In the genomic region with DNA sequence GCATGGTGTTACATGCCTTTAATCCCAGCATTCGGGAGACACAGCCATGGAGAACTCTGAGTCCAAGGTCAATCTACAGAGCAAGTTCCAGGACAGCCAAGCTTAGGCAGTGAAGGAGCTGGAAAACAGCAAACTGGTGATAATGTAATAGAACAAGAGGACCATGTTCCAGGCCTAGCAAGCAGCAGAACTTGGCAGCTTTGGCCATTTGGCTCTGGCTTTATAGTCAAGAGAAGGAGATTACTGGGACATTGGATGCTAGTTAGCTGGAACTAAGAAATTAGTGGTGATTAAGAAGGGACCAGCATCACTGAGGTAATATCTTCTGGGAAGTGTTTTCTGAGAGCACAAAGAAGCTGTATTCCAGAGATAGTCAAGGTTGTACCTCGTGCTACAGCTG, we compare ENCODE assay signal across 23 mouse cellular contexts. TPM values are rescaled to one million over a fixed set of nuclear protein-coding genes. Genes with fewer than 3 reads are reported as not detected.
DNase-seq lines count a peak whose midpoint lies in the region; ATAC-seq lines count a peak whose summit lies in the region.
"Had no signal": no experiment of that assay in that cellular context is flagged by ENCODE, and none has a peak within 500 bp of the region (broad histone marks: within the 10 kb centered on the region; RNA-seq: fewer than 3 reads in every experiment).

No protein-coding gene starts in this region.

- H3K9ac ChIP-seq in heart, embryonic 12.5 days = no peak overlapping the region
- H3K9ac ChIP-seq: embryonic facial prominence, embryonic 13.5 days; embryonic facial prominence, embryonic 15.5 days; forebrain, embryonic 12.5 days had no signal

- ATAC-seq in heart, embryonic 12.5 days (ENCODE audit: insufficient number of reproducible peaks, low FRiP score) = no peak
- ATAC-seq: forebrain, embryonic 14.5 days; forebrain, embryonic 16.5 days had no signal

- 74% methylated on average over 2 of the region's 2 CpGs for WGBS in heart, embryonic 10.5 days
- WGBS in heart, embryonic 12.5 days = 78% methylated on average over 2 of the region's 2 CpGs

- H3K27me3 ChIP-seq in heart, embryonic 10.5 days (ENCODE audit: insufficient read depth, poor library complexity, severe bottlenecking) = no peaks in the 10 kb centered on the region
- H3K27me3 ChIP-seq in heart, embryonic 12.5 days (replicated peaks) = no peaks in the 10 kb centered on the region
- H3K27me3 ChIP-seq: embryonic facial prominence, embryonic 13.5 days; embryonic facial prominence, embryonic 15.5 days; forebrain, embryonic 12.5 days had no signal

- DNase-seq in heart, adult 11 months = peak; percentile 92
- no peak for DNase-seq in heart, embryonic 10.5 days (ENCODE audit: low spot score)
- peak; percentile 28 for DNase-seq in heart, adult 8-10 months (ENCODE audit: low spot score)
- peak; percentile 11 to 20 for DNase-seq in heart, postnatal 10 days
- no peak for DNase-seq in heart, postnatal 4 days
- DNase-seq: adrenal gland, adult 2 months; adrenal gland, postnatal 14 days; adrenal gland, postnatal 36 days; cerebellum, adult 11 months; cerebellum, adult 18-20 months; cerebellum, adult 8-10 months; cerebellum, adult 9-11 months; cerebellum, postnatal 14 days; cerebellum, postnatal 36 days; embryo, embryonic 11 days had no signal

- no peak overlapping the region for H3K4me3 ChIP-seq in heart, embryonic 10.5 days
- H3K4me3 ChIP-seq in heart, embryonic 12.5 days = no peak overlapping the region
- H3K4me3 ChIP-seq: embryonic facial prominence, embryonic 13.5 days; embryonic facial prominence, embryonic 15.5 days; erythroblast, embryonic 14.5 days; forebrain, embryonic 10.5 days; forebrain, embryonic 12.5 days had no signal

- H3K4me2 ChIP-seq in heart, embryonic 12.5 days = no peak overlapping the region
- H3K4me2 ChIP-seq: embryonic facial prominence, embryonic 13.5 days; embryonic facial prominence, embryonic 15.5 days; forebrain, embryonic 12.5 days had no signal

- H3K27ac ChIP-seq in heart, embryonic 10.5 days = no peak overlapping the region
- no peak overlapping the region for H3K27ac ChIP-seq in heart, embryonic 12.5 days (ENCODE audit: poor library complexity, severe bottlenecking)
- H3K27ac ChIP-seq: embryonic facial prominence, embryonic 13.5 days; embryonic facial prominence, embryonic 15.5 days; forebrain, embryonic 10.5 days; forebrain, embryonic 12.5 days had no signal

- intact Hi-C loops in heart, postnatal 10 days (cut with DNase I) = no loop called here

- H3K9me3 ChIP-seq in heart, embryonic 10.5 days = no peaks in the 10 kb centered on the region
- peaks cover 6% of the 10 kb centered on the region; the same call in 1 of the 2 replicates for H3K9me3 ChIP-seq in heart, embryonic 12.5 days (replicated peaks)
- H3K9me3 ChIP-seq: embryonic facial prominence, embryonic 13.5 days; embryonic facial prominence, embryonic 15.5 days; forebrain, embryonic 10.5 days; forebrain, embryonic 12.5 days had no signal

- H3K4me1 ChIP-seq in heart, embryonic 10.5 days = no peaks in the 10 kb centered on the region
- H3K4me1 ChIP-seq in heart, embryonic 12.5 days (replicated peaks) = no peaks in the 10 kb centered on the region
- H3K4me1 ChIP-seq: embryonic facial prominence, embryonic 13.5 days; embryonic facial prominence, embryonic 15.5 days; forebrain, embryonic 12.5 days had no signal

- no peaks in the 10 kb centered on the region for H3K36me3 ChIP-seq in heart, embryonic 10.5 days
- no peaks in the 10 kb centered on the region for H3K36me3 ChIP-seq in heart, embryonic 12.5 days
- H3K36me3 ChIP-seq: embryonic facial prominence, embryonic 13.5 days; embryonic facial prominence, embryonic 15.5 days; forebrain, embryonic 10.5 days; forebrain, embryonic 12.5 days had no signal

RNA-seq across cellular contexts. Expression of a gene that starts 42.8 kb away (rescaled TPM):
- polyA plus RNA-seq in heart, embryonic 10.5 days (2016; fragmentation: Nextera tagmentation; extraction: Ambion mirVana) = 4.4 and 6.7 TPM in 2 replicates
- 10 to 100 TPM; 17.0 to 20.7 (median 20.0) TPM for total RNA-seq in heart, adult 8-10 months (2022)
- 5.2 and 5.5 TPM in 2 replicates for polyA plus RNA-seq in heart, embryonic 12.5 days (2016; fragmentation: Nextera tagmentation; extraction: Ambion mirVana)
- 10 to 100 TPM; 28.4 to 33.4 TPM for total RNA-seq in heart, postnatal 10 days (2021)
- total RNA-seq in heart, postnatal 4 days (2021) = 10 to 100 TPM; 27.9 to 28.2 TPM

Comparison
In these comparisons a context has a peak if more than half of its experiments do, and no peak if none do; other contexts are left out.
1. DNase-seq: peak in heart, adult 11 months (single experiment), heart, adult 8-10 months (single experiment) and heart, postnatal 10 days (2 of 2); none in heart, embryonic 10.5 days (single experiment) and heart, postnatal 4 days (single experiment).